Mouse (Mus musculus) G1E (cell line): ENCODE measurements at regions not wholly inside any gene's neighbourhood (a gene's known extent, or its start where the extent isn't known, plus 50 kb on each side); places are given as distances from the start of the nearest gene placed in this dataset.

Source experiments
- CTCF ChIP-seq: IDR thresholded peaks from 2 replicates; pipeline ENCODE4 v1.5.1; 2012; ENCODE audit warnings: low read depth, low read length, inconsistent platforms, mixed read lengths
- GATA1 ChIP-seq: IDR thresholded peaks from 2 replicates; pipeline ENCODE4 v1.6.1; 2012; ENCODE audit warnings: borderline replicate concordance, low read length, inconsistent platforms, mixed read lengths
- POLR2AphosphoS5 ChIP-seq: IDR thresholded peaks from 2 replicates; pipeline ENCODE4 v1.6.1; 2012; ENCODE audit warnings: low read depth, low read length, inconsistent platforms; ENCODE audit not compliant: insufficient replicate concordance
- TAL1 ChIP-seq: conservative IDR thresholded peaks from 2 replicates; pipeline ENCODE4 v1.6.1; 2012; ENCODE audit warnings: low read depth, low read length, inconsistent platforms, mixed read lengths

DNA sequence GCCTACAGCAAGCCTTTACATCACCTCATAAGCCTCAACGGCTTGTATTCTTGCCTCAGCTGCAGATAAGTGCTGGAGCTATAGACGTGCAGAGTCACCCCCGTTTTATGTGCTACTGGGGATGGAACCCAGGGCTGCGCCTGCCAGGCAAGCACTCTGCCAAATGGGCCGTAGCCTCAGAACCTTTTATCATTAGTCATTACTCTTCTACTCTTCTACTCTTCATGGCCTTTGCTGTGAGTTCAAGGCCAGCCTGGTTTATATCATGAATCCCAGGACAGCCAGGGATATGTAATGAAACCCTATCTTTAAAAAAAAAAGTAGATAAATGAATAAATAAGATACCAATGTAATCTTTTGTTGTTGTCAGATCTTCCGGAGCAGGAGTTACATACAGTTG, 216.6 kb upstream of the Auts2 start:
- no peak for TF ChIP-seq CTCF
- TF ChIP-seq GATA1: no peak
- TF ChIP-seq TAL1: no peak
- no peak for TF ChIP-seq POLR2AphosphoS5
